Mouse (Mus musculus): ENCODE results near the gene Clpb. TPM values are rescaled to one million over a fixed set of nuclear protein-coding genes. Genes with fewer than 3 reads are reported as not detected.
A peak's percentile ranks its signal among the peaks of the same experiment; 100 is the strongest.

Clpb gene
- polyA plus RNA-seq, 1 experiment from 2014 or later, result 34.6 TPM

DNA sequence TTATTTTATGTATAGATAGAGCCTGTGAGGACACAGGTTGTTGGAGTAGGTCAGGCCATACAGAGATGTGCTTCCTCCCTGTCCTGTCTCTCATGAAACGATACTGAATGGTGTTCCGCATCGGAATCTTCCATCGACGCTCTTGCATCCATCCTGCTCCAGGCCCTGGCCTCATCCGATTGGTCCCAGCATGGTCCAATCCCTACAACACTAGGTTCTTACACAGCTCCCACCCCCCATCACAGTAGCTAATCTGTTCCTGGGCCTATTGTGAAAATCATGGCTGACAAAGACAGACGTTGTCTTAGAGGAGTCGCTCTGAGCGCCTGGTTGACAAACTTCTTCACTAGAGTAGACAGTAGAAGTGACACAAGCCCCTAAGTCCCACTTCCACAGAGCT lies 13.7 kb upstream of the Clpb start:
- Histone ChIP-seq H3K4me1 (replicated peaks; ENCODE audit: insufficient read depth, low read length) (no peaks in the 10 kb centered on the region), H3K4me2 (ENCODE audit: low read length) (no peak overlapping the region), H3K9me3 (replicated peaks; ENCODE audit: low read length) (no peaks in the 10 kb centered on the region), H3K36me3 (ENCODE audit: insufficient read depth, low read length) (no peaks in the 10 kb centered on the region), H3K4me3 (replicated peaks; ENCODE audit: low read depth, low read length) (no peak overlapping the region), H3K9ac (ENCODE audit: low read depth, low read length) (no peak overlapping the region), H3K27me3 (ENCODE audit: insufficient read depth, low read length) (no peaks in the 10 kb centered on the region), H3K27ac (no peak overlapping the region)
- no peak for TF ChIP-seq CTCF (IDR thresholded peaks at IDR 0.05; ENCODE audit: low read depth)
- ATAC-seq (replicated peaks; ENCODE audit: low FRiP score, low read depth) (no peak), DNase-seq (ENCODE audit: low spot score) (no peak)
- 79% methylated on average over 9 of the region's 9 CpGs for WGBS

DNA sequence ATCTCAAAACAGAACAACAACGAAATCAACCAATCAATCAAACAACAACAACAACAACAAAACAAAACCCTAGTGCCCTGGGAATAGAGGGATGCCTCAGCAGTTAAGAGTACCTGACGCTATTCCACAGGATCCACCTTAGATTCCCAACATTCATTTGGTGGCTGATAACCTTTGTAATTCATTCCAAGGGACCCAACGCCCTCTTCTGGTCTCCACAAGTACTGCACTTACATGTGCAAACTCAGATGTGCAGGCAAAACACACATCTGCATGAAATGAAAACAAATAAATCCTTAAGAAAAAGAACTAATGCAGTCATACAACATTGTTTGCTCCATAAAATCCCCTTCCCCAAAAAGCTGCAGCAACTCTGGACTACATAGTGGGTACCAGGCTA lies 12.9 kb upstream of the Clpb start:
- Histone ChIP-seq H3K4me2 (ENCODE audit: low read length) (no peak overlapping the region), H3K36me3 (ENCODE audit: insufficient read depth, low read length) (no peaks in the 10 kb centered on the region)
- WGBS, result 37% methylated on average over 3 of the region's 3 CpGs

DNA sequence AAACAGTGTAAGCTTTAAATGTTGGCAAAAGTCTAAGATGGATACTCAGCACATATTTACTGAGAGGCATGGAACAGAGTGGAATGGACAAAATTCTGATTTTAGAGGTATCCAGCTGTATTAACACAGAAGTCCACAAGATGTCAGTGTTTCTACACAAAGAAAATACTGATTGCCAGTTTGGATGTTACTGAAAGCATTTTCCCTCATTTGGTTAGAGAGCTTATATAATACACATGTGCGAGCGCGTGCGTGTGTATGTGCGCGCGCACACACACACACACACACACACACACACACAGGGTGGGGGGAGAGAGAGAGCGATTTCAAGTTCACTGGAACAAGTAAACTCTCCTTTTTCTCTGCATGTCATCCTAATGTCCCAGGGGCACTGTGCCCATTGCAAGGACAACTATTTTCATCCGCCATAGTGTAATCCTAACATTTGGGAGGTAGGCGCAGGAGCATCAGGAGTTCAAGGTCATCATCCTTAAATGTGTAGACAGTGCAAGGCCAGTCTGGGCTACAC lies 9.7 kb upstream of the Clpb start:
- H3K4me2 ChIP-seq (ENCODE audit: low read length), result no peak overlapping the region; the same call in 1 of the 2 replicates
- H3K9ac ChIP-seq (ENCODE audit: low read depth, low read length), result no peak overlapping the region
- 43% methylated on average over 10 of the region's 10 CpGs for WGBS
- TF ChIP-seq CTCF (IDR thresholded peaks at IDR 0.05; ENCODE audit: low read depth), result peak; percentile 80
- no peaks in the 10 kb centered on the region for H3K4me1 ChIP-seq (replicated peaks; ENCODE audit: insufficient read depth, low read length)
- H3K9me3 ChIP-seq (replicated peaks; ENCODE audit: low read length), result no peaks in the 10 kb centered on the region
- no peak for ATAC-seq (replicated peaks; ENCODE audit: low FRiP score, low read depth)
- DNase-seq (ENCODE audit: low spot score), result peak; percentile 83
- no peak overlapping the region for H3K4me3 ChIP-seq (replicated peaks; ENCODE audit: low read depth, low read length)
- H3K27ac ChIP-seq, result no peak overlapping the region
- H3K36me3 ChIP-seq (ENCODE audit: insufficient read depth, low read length), result no peaks in the 10 kb centered on the region
- no peaks in the 10 kb centered on the region for H3K27me3 ChIP-seq (ENCODE audit: insufficient read depth, low read length)

More for the DNA sequence above, 12.9 kb upstream of the Clpb start:
- Histone ChIP-seq H3K9ac (ENCODE audit: low read depth, low read length) (no peak overlapping the region), H3K27me3 (ENCODE audit: insufficient read depth, low read length) (no peaks in the 10 kb centered on the region), H3K4me3 (replicated peaks; ENCODE audit: low read depth, low read length) (no peak overlapping the region), H3K27ac (no peak overlapping the region), H3K9me3 (replicated peaks; ENCODE audit: low read length) (no peaks in the 10 kb centered on the region), H3K4me1 (replicated peaks; ENCODE audit: insufficient read depth, low read length) (no peaks in the 10 kb centered on the region)
- ATAC-seq (replicated peaks; ENCODE audit: low FRiP score, low read depth), result no peak
- DNase-seq (ENCODE audit: low spot score), result peak; percentile 43
- peak; percentile 72 for TF ChIP-seq CTCF (IDR thresholded peaks at IDR 0.05; ENCODE audit: low read depth)

DNA sequence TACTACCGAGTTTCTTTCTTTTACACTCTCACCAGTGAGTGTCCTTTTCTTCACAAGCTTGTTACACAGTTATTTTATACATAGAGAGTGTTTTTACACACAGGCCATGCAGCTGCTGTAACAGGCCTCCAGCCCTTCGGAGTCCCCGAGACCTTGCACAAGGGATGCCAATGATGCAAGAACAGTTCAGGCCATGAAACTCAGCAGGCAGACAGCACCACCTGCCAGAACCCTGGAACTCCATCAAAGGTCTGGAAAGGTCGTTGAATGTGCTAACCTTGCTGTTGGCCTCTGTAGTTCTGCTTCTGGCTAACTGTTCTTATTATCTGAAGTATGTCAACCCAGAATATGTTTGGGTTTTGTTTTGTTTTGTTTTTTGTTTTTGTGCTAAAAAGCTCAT lies 8.5 kb upstream of the Clpb start:
- no peaks in the 10 kb centered on the region for H3K9me3 ChIP-seq (replicated peaks; ENCODE audit: low read length)
- H3K4me2 ChIP-seq (ENCODE audit: low read length), result no peak overlapping the region
- ATAC-seq (replicated peaks; ENCODE audit: low FRiP score, low read depth), result no peak
- no peaks in the 10 kb centered on the region for H3K4me1 ChIP-seq (replicated peaks; ENCODE audit: insufficient read depth, low read length)
- TF ChIP-seq CTCF (IDR thresholded peaks at IDR 0.05; ENCODE audit: low read depth), result no peak
- H3K4me3 ChIP-seq (replicated peaks; ENCODE audit: low read depth, low read length), result no peak overlapping the region
- no peak overlapping the region for H3K9ac ChIP-seq (ENCODE audit: low read depth, low read length)
- no peaks in the 10 kb centered on the region for H3K36me3 ChIP-seq (ENCODE audit: insufficient read depth, low read length)
- no peaks in the 10 kb centered on the region for H3K27me3 ChIP-seq (ENCODE audit: insufficient read depth, low read length)
- WGBS, result 67% methylated on average over 4 of the region's 4 CpGs
- DNase-seq (ENCODE audit: low spot score), result no peak
- H3K27ac ChIP-seq, result no peak overlapping the region

DNA sequence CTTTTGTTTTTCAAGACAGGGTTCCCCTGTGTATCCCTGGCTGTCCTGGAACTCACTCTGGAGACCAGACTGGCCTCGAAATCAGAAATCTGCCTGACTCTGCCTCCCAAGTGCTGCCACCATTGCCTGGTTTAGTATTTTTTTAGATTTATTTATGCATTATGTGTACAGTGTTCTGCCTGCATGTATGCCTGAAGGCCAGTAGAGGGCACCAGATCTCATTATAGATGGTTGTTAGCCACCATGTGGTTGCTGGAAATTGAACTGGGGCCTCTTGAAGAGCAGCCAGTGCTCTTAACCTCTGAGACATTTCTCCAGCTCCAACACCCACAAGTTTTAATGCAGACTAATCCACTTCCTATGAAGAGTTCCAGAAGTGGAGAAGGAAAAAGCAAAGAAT lies 1.4 kb upstream of the Clpb start:
- Histone ChIP-seq H3K36me3 (ENCODE audit: insufficient read depth, low read length) (no peaks in the 10 kb centered on the region), H3K9me3 (replicated peaks; ENCODE audit: low read length) (no peaks in the 10 kb centered on the region), H3K4me1 (replicated peaks; ENCODE audit: insufficient read depth, low read length) (peaks cover 9% of the 10 kb centered on the region), H3K4me2 (ENCODE audit: low read length) (no peak overlapping the region), H3K9ac (ENCODE audit: low read depth, low read length) (no peak overlapping the region), H3K27ac (no peak overlapping the region), H3K4me3 (replicated peaks; ENCODE audit: low read depth, low read length) (no peak overlapping the region), H3K27me3 (ENCODE audit: insufficient read depth, low read length) (no peaks in the 10 kb centered on the region)
- peak; percentile 54 for TF ChIP-seq CTCF (IDR thresholded peaks at IDR 0.05; ENCODE audit: low read depth)
- ATAC-seq (replicated peaks; ENCODE audit: low FRiP score, low read depth) (no peak), DNase-seq (ENCODE audit: low spot score) (no peak)
- WGBS, result 84% methylated on average over 1 of the region's 1 CpGs

DNA sequence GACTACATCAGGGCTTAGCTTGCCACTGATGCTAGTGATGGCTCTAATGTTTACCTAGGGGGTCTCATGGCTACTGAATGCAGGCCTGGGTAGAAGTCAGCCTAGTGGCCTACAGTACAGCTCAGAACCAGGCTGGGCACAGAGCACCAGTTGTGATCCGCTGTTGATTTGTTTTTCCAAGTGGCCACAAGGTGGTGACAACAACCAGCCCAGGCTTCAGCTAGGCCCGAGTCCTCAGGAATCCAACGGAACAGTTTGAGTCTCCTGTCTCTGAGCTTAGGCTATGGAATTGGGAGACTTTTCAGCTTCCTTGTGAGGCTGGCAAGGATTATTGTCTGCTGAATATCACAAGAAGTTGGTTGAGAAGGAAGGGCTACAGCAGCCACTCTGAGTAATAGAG lies 3.1 kb downstream of the Clpb start:
- Histone ChIP-seq H3K9me3 (replicated peaks; ENCODE audit: low read length) (no peaks in the 10 kb centered on the region), H3K36me3 (ENCODE audit: insufficient read depth, low read length) (0 out of 2 replicates have a peak, but pooled peaks cover 8% of the 10 kb centered on the region), H3K4me2 (ENCODE audit: low read length) (no peak overlapping the region), H3K4me3 (replicated peaks; ENCODE audit: low read depth, low read length) (no peak overlapping the region), H3K27ac (no peak overlapping the region), H3K9ac (ENCODE audit: low read depth, low read length) (no peak overlapping the region), H3K4me1 (replicated peaks; ENCODE audit: insufficient read depth, low read length) (peaks cover 9% of the 10 kb centered on the region), H3K27me3 (ENCODE audit: insufficient read depth, low read length) (no peaks in the 10 kb centered on the region)
- DNase-seq (ENCODE audit: low spot score) (peak; percentile 85), ATAC-seq (replicated peaks; ENCODE audit: low FRiP score, low read depth) (0 out of 2 replicates have a peak, but pooled peaks have one; percentile 14)
- TF ChIP-seq CTCF (IDR thresholded peaks at IDR 0.05; ENCODE audit: low read depth), result peak; percentile 86
- WGBS, result 6% methylated on average over 3 of the region's 3 CpGs

Data from kidney, postnatal 0 days (tissue).